Mouse (Mus musculus): ENCODE results near the gene Rbpjl. TPM values are rescaled to one million over a fixed set of nuclear protein-coding genes. Genes with fewer than 3 reads are reported as not detected.

Gene Rbpjl
- polyA plus RNA-seq, 1 experiment from 2014 or later, result 0.05 TPM

DNA sequence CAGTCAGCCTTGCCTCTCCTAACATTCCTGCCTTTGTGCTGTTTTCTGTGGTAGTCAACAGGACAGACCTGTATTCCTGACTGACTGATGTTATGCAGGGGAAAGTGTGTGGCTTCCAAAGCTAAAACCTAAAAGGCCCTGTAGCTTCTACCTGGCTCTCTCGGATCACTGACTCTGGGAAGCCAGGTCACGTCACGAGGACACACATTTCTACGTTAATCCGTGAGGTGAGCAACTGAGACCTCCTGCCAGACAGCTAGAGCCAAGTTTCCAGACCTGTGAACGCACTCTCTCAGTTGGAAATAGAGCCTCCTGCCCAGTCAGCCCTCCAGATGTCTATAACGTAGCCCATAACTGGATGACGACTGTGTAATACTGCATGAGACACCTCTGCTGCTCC, 19.0 kb downstream of the Rbpjl start:
- Histone ChIP-seq H3K9ac (replicated peaks) (no peak overlapping the region), H3K4me2 (replicated peaks) (no peak overlapping the region), H3K9me3 (no peaks in the 10 kb centered on the region), H3K27me3 (no peaks in the 10 kb centered on the region), H3K4me1 (no peaks in the 10 kb centered on the region), H3K4me3 (no peak overlapping the region), H3K27ac (replicated peaks) (no peak overlapping the region), H3K36me3 (no peaks in the 10 kb centered on the region)
- no peak for ATAC-seq (replicated peaks)
- WGBS, result 89% methylated on average over 8 of the region's 8 CpGs

DNA sequence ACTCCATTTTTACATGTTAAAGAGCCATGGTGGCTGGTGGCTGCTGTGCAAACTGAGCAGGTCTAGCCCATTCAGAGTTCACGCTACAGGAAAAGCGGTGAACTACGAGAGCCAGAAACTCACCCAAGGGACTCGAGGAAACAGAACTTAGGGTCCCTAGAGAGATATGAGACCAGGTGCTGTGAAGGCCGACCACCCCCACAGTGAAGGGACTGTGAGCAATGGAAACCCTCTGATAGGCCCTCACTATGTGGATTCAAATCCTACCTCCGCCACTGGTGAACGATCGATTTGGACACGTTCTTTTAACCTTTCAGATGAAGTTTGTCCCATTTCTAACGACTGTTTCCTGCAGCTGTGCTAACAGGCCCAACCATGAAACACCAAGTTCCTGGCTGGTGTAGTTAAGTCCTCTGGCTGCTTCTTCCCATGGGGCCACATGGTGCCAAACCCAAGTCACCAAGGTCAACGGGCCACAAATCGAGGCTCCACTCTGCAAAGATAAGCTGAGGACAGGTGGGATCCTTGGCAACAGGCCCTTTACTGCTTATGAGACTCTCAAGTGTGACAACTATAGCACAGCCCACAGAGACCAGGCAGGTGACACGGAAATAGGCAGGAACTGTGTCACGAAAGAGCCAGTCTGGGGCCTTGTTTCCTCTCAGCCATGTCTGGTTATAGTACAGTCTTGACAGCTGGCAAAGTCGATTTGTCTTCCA, 19.9 kb downstream of the Rbpjl start:
- ATAC-seq (replicated peaks), result no peak
- no peak overlapping the region for H3K4me2 ChIP-seq (replicated peaks)
- no peak overlapping the region for H3K27ac ChIP-seq (replicated peaks)
- H3K4me1 ChIP-seq, result no peaks in the 10 kb centered on the region
- H3K27me3 ChIP-seq, result no peaks in the 10 kb centered on the region
- no peak overlapping the region for H3K9ac ChIP-seq (replicated peaks)
- 92% methylated on average over 15 of the region's 15 CpGs for WGBS
- no peaks in the 10 kb centered on the region for H3K9me3 ChIP-seq
- H3K4me3 ChIP-seq, result no peak overlapping the region
- no peaks in the 10 kb centered on the region for H3K36me3 ChIP-seq

DNA sequence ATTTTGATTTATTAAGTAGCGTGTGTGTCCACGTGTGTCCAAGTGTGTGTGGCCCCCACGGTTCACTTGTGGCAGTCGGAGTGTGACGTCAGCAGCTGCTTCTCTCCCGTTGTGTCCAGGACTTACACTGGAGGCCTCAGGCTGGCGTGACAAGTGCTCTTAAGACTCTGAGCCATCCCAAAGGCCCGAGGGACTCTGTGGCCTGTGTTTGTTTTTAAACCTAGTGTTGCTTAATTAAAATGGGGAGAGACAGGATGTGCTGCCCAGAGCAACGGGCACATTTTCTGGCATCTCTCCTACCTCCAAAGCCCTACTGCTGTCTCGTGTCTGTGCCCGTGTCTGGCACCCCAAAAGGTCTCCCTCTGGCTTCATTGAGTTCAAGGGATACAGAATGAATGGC, 20.5 kb downstream of the Rbpjl start:
- WGBS, result 91% methylated on average over 11 of the region's 11 CpGs
- Histone ChIP-seq H3K4me2 (replicated peaks) (no peak overlapping the region), H3K27ac (replicated peaks) (no peak overlapping the region), H3K9me3 (no peaks in the 10 kb centered on the region), H3K36me3 (no peaks in the 10 kb centered on the region), H3K4me1 (no peaks in the 10 kb centered on the region), H3K4me3 (no peak overlapping the region), H3K27me3 (no peaks in the 10 kb centered on the region), H3K9ac (replicated peaks) (no peak overlapping the region)
- no peak for ATAC-seq (replicated peaks)

DNA sequence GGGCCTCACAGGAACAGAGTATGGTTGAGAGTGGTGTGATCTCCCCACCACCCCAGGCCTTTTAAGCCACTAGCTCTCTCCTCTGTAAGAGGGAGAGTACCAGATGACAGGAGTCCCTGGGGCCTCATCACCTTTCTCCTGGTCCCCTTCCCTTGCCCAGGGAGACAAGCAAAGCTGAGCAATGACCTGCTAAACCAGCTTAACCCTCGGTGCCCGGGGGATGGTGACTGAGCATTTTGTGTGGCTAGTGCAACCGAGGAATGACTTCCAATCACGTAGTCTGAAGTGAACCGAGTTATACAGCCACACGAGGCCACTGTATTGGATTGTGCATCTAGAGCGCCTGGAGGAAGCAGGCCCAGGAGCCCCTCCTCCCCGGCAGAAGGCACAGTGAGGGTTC, 21.5 kb downstream of the Rbpjl start:
- WGBS, result 88% methylated on average over 8 of the region's 8 CpGs
- no peak for ATAC-seq (replicated peaks)

DNA sequence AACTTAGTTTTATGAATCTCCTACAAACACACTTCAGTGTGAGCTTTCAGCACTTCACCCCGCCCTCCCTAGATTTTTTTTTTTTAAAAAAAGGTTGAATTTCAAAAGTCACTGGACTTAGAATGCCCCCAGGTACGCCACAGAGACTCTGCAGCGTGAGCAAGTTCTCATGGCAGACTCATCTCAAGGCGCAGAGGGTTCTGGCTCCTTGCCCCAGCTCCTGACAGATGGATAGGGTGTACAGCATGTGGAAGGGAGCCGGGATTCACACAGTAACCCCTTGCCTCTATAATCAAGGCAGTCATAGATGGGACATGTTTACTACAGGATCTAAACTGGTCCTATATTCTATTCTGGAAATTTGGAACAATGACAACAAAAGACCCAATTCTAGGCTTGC, 22.5 kb downstream of the Rbpjl start:
- H3K9ac ChIP-seq (replicated peaks), result no peak overlapping the region
- no peaks in the 10 kb centered on the region for H3K4me1 ChIP-seq
- no peaks in the 10 kb centered on the region for H3K36me3 ChIP-seq
- whole genome bisulfite sequencing, result 77% methylated on average over 5 of the region's 5 CpGs
- no peak overlapping the region for H3K27ac ChIP-seq (replicated peaks)
- no peaks in the 10 kb centered on the region for H3K27me3 ChIP-seq
- H3K4me2 ChIP-seq (replicated peaks), result no peak overlapping the region
- H3K9me3 ChIP-seq, result no peaks in the 10 kb centered on the region
- no peak overlapping the region for H3K4me3 ChIP-seq
- no peak for ATAC-seq (replicated peaks)

More for the DNA sequence above, 21.5 kb downstream of the Rbpjl start:
- Histone ChIP-seq H3K36me3 (no peaks in the 10 kb centered on the region), H3K9ac (replicated peaks) (no peak overlapping the region), H3K4me2 (replicated peaks) (no peak overlapping the region), H3K27me3 (no peaks in the 10 kb centered on the region), H3K4me1 (no peaks in the 10 kb centered on the region), H3K9me3 (no peaks in the 10 kb centered on the region), H3K4me3 (no peak overlapping the region), H3K27ac (replicated peaks) (no peak overlapping the region)

DNA sequence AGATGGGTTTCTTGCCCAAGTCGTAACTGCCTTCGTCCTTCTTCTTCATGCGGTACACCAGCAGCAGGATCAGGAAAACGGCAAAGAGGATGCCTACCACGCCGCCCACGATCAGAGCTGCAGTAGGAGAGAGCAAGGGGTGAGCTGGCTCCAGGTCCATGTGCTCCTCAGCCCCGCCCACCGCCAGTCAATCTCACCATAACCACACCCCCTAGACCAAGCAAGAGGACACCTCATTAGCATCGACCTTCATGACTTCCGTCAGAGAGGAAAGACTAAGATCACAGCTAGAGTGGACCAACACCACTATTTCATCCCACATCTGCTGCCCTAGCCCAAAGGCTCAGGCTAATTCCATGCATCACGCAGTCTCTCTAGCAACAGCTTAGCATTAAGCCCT, 23.2 kb downstream of the Rbpjl start:
- H3K36me3 ChIP-seq, result no peaks in the 10 kb centered on the region
- no peak overlapping the region for H3K4me2 ChIP-seq (replicated peaks)
- H3K27me3 ChIP-seq, result no peaks in the 10 kb centered on the region
- no peak for ATAC-seq (replicated peaks)
- 43% methylated on average over 12 of the region's 12 CpGs for WGBS
- H3K9ac ChIP-seq (replicated peaks), result no peak overlapping the region
- H3K4me1 ChIP-seq, result no peaks in the 10 kb centered on the region
- no peak overlapping the region for H3K4me3 ChIP-seq
- no peaks in the 10 kb centered on the region for H3K9me3 ChIP-seq
- H3K27ac ChIP-seq (replicated peaks), result no peak overlapping the region

DNA sequence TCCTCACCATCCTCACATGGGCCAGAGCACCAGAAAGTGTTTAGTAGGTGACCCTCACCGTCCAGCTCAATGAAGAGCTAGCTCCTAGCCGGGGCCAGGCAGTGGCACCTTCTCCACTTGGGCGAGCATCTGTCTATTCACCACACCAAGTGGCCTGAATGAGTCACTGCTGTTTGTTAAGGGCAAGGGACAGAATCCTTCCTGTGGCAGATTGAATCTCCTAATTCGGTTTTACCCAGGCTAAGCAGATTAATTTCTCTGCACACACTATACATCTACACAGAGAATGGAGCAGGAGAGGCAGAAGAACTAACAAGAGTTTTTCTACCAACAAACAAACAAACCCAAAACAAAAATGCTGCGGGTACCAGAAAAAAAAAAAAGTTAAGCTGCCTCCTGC, 24.0 kb downstream of the Rbpjl start:
- no peaks in the 10 kb centered on the region for H3K36me3 ChIP-seq
- H3K27me3 ChIP-seq, result no peaks in the 10 kb centered on the region
- WGBS, result 86% methylated on average over 5 of the region's 5 CpGs
- no peak overlapping the region for H3K4me2 ChIP-seq (replicated peaks)
- H3K9me3 ChIP-seq, result no peaks in the 10 kb centered on the region
- H3K27ac ChIP-seq (replicated peaks), result no peak overlapping the region
- H3K9ac ChIP-seq (replicated peaks), result no peak overlapping the region
- H3K4me3 ChIP-seq, result no peak overlapping the region
- ATAC-seq (replicated peaks), result no peak
- no peaks in the 10 kb centered on the region for H3K4me1 ChIP-seq

DNA sequence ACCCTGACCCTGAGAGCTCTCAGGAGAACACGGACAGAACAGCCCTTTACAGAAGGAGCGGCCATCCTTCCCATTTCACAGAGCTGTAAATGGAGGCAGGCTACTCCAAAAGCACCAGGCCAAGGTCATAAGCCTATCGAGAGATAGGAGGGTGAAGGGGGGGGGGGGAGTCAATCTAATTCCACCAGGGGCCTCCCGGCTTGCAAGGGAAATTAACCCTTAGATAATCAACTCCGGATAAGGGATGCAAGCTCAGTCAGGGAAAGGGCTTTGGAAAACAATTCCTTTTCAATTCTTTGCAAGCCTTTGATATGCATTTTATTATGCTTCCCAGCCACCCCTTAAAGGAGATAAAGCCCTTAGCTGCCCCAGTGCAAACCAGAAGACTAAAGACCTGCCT, 25.5 kb downstream of the Rbpjl start:
- H3K36me3 ChIP-seq, result no peaks in the 10 kb centered on the region
- H3K4me3 ChIP-seq, result no peak overlapping the region
- no peak for ATAC-seq (replicated peaks)
- no peaks in the 10 kb centered on the region for H3K27me3 ChIP-seq
- H3K27ac ChIP-seq (replicated peaks), result no peak overlapping the region
- H3K9me3 ChIP-seq, result no peaks in the 10 kb centered on the region
- H3K4me2 ChIP-seq (replicated peaks), result no peak overlapping the region
- no peaks in the 10 kb centered on the region for H3K4me1 ChIP-seq
- H3K9ac ChIP-seq (replicated peaks), result no peak overlapping the region
- 42% methylated on average over 5 of the region's 5 CpGs for WGBS

DNA sequence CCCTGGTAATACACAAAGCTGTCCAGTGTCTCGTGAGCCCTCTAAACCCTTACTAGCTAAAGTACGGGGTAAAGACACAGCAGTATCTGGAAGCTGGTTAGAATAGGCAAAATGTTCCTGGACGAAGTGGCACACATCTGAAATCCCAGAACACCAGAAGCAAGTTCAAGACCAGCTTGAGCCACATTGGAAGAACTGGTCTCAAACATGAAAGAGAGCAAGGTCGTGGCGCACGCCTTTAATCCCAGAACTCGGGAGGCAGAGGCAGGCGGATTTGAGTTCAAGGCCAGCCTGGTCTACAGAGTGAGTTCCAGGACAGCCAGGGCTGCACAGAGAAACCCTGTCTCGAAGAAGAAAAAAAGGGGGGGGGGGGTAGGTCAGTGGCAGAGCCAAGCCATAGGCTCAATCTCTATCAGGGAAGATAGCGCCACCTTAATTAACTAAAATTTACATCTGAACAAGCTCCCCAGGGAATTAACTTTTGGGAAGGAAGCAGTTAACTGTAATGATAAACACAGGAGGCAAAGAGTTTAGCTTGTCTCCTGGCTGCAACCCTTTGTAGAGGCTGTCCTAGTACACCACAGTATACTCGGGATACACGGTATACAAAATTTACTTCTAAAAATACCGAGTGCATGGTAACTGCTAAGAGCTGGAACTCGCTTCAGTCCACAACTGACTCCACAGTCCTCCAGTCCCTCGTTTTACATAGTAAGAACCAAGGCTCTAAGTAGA, 27.1 kb downstream of the Rbpjl start:
- ATAC-seq (replicated peaks), result no peak
- 46% methylated on average over 15 of the region's 15 CpGs for WGBS
- Histone ChIP-seq H3K27ac (replicated peaks) (no peak overlapping the region), H3K4me3 (no peak overlapping the region), H3K9ac (replicated peaks) (no peak overlapping the region), H3K4me2 (replicated peaks) (no peak overlapping the region), H3K36me3 (no peaks in the 10 kb centered on the region), H3K9me3 (no peaks in the 10 kb centered on the region), H3K4me1 (no peaks in the 10 kb centered on the region), H3K27me3 (no peaks in the 10 kb centered on the region)

DNA sequence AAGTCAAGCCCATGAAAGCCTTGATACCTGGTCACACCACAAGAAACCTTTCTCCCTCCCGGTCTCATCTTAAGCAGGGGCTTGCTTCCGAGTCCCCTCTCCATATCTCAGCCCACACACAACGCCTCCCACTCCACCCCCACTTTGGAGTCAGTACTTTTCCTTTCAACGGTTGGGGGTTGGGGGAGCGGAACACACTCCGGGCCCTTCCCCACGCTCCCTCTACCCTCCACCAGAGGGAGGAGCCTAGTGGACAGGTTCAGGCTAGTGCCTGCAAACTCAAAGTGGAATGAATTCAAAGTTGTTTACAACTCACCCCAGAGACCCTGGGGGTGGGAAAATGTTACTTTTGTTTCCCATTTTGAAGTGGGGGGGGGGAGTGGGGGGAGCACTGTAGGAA, 27.8 kb downstream of the Rbpjl start:
- Histone ChIP-seq H3K4me3 (no peak overlapping the region), H3K9ac (replicated peaks) (no peak overlapping the region), H3K27me3 (no peaks in the 10 kb centered on the region), H3K9me3 (no peaks in the 10 kb centered on the region), H3K36me3 (no peaks in the 10 kb centered on the region), H3K4me2 (replicated peaks) (no peak overlapping the region), H3K27ac (replicated peaks) (no peak overlapping the region), H3K4me1 (no peaks in the 10 kb centered on the region)
- no peak for ATAC-seq (replicated peaks)
- WGBS, result 17% methylated on average over 7 of the region's 7 CpGs

DNA sequence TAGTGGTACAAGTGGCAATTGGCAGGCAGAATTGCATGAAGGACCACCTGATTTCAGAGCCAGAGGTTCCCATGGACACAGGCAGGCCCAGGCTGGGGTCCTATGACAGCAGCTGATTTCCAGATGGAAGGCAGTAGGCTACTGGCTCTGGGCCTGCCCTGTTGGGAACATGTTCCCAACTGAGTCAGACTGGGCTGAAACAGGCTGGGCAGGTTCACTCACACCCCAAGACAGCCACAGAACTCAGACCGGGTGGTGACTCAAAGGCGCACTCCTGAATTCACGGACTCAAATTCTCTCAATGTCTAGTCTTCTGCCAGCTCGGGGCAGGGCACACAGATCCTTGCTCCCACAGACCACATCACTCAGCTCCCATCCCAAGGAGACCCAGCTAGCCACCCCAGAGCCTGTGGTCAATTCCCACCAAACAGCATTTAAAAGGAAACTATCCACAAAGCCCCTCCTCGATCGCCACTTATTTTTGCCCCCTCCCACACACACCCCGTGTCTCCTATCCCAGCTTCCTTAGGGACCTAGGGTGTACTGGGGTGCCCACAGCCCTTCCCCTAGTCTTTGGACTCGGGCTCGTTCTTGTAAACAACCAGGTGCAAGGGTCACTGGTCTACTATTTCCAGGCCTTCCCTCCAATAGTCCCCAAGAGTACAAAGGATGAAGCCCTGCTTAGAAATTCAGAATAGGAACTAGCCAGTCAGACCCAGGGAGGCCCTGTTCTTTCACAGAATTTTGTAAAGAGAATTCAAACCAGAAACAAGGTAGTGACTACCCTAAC, 28.9 kb downstream of the Rbpjl start:
- Histone ChIP-seq H3K27me3 (no peaks in the 10 kb centered on the region), H3K9me3 (no peaks in the 10 kb centered on the region), H3K4me2 (replicated peaks) (no peak overlapping the region), H3K36me3 (no peaks in the 10 kb centered on the region), H3K9ac (replicated peaks) (no peak overlapping the region), H3K4me3 (no peak overlapping the region), H3K4me1 (no peaks in the 10 kb centered on the region), H3K27ac (replicated peaks) (no peak overlapping the region)
- 68% methylated on average over 9 of the region's 9 CpGs for WGBS
- ATAC-seq (replicated peaks), result no peak

DNA sequence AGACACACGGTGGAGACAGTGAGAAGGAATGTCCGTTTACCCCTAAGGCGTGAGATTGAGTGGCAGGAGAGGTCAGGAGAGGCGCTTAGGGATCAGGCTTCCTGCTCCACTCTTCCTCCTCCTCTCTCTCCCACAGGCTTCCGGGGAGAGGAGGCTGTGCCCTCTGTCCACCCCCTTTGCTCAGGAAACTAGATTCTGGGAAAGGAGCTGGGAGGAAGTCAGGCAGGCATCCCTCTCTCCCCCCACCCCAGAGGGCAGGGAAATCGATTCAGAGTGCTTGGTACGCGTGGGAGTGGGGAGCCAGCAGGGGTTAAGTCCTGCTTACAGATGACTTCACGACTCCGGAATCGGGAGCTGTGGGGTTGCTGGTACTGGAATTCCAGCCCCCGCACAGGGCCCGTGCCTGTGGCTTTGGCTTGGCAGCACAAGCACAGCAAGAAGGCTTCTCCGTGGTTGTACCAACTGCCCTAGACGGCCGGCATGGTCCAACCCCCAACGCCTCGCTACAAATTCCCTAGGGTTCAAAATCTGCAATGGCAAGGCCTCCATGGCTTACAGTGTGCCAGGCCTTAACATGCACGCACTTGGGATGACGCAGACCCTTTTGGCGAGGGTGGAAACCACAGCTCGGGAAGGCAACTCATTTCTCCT, 29.7 kb downstream of the Rbpjl start:
- WGBS, result 43% methylated on average over 22 of the region's 22 CpGs
- Histone ChIP-seq H3K4me1 (no peaks in the 10 kb centered on the region), H3K9ac (replicated peaks) (no peak overlapping the region), H3K36me3 (no peaks in the 10 kb centered on the region), H3K27me3 (no peaks in the 10 kb centered on the region), H3K9me3 (no peaks in the 10 kb centered on the region), H3K4me3 (no peak overlapping the region), H3K4me2 (replicated peaks) (no peak overlapping the region), H3K27ac (replicated peaks) (no peak overlapping the region)
- no peak for ATAC-seq (replicated peaks)
